Mouse (Mus musculus): ENCODE measurements around the gene Gm47996. TPM values are rescaled to one million over a fixed set of nuclear protein-coding genes. Genes with fewer than 3 reads are reported as not detected.
"Not testable (repeated sequence)": the region's sequence is repeated elsewhere in the genome, so short reads cannot be mapped to it uniquely, and the experiment has no call there.

Gene Gm47996
- total RNA-seq, 2 experiments from 2014 or later, result 1.9 TPM; not detected in 1

GRCm38 (mm10) chr1:151202771-151203170, 7.2 kb upstream of the Gm47996 start:
- ATAC-seq (replicated peaks; ENCODE audit: low FRiP score, poor library complexity, severe bottlenecking), result peak; percentile 31

- ATAC-seq (replicated peaks; ENCODE audit: low FRiP score, poor library complexity, severe bottlenecking), result peak; percentile 73
Observed at GRCm38 (mm10) chr1:151203818-151204217, 6.1 kb upstream of the Gm47996 start, which contains the start of gene 3110040M04Rik. Gene 3110040M04Rik (plus strand): TSS chr1:151204121.

- peak; percentile 44 for ATAC-seq (replicated peaks; ENCODE audit: low FRiP score, poor library complexity, severe bottlenecking)
Observed at GRCm38 (mm10) chr1:151208493-151208892, 1.4 kb upstream of the Gm47996 start.

- not testable (repeated sequence) for ATAC-seq (replicated peaks; ENCODE audit: low FRiP score, poor library complexity, severe bottlenecking)
Observed at GRCm38 (mm10) chr1:151208944-151209343, 987 bp upstream of the Gm47996 start.

GRCm38 (mm10) chr1:151211666-151212065, 1.7 kb downstream of the Gm47996 start:
- ATAC-seq (replicated peaks; ENCODE audit: low FRiP score, poor library complexity, severe bottlenecking), result not testable (repeated sequence)

- ATAC-seq (replicated peaks; ENCODE audit: low FRiP score, poor library complexity, severe bottlenecking), result no peak
Observed at GRCm38 (mm10) chr1:151214862-151215261, 4.9 kb downstream of the Gm47996 start.

GRCm38 (mm10) chr1:151215985-151216384, 6.1 kb downstream of the Gm47996 start:
- no peak for ATAC-seq (replicated peaks; ENCODE audit: low FRiP score, poor library complexity, severe bottlenecking)

GRCm38 (mm10) chr1:151216417-151216816, 6.5 kb downstream of the Gm47996 start:
- ATAC-seq (replicated peaks; ENCODE audit: low FRiP score, poor library complexity, severe bottlenecking), result no peak

GRCm38 (mm10) chr1:151219045-151219444, 9.1 kb downstream of the Gm47996 start:
- no peak for ATAC-seq (replicated peaks; ENCODE audit: low FRiP score, poor library complexity, severe bottlenecking)

- ATAC-seq (replicated peaks; ENCODE audit: low FRiP score, poor library complexity, severe bottlenecking), result no peak
Observed at GRCm38 (mm10) chr1:151220098-151220497, 10.2 kb downstream of the Gm47996 start.

GRCm38 (mm10) chr1:151222561-151223267, 12.8 kb downstream of the Gm47996 start:
- no peak; the same call in 1 of the 2 replicates for ATAC-seq (replicated peaks; ENCODE audit: low FRiP score, poor library complexity, severe bottlenecking)

GRCm38 (mm10) chr1:151223377-151223776, 13.4 kb downstream of the Gm47996 start:
- ATAC-seq (replicated peaks; ENCODE audit: low FRiP score, poor library complexity, severe bottlenecking), result no peak

- no peak for ATAC-seq (replicated peaks; ENCODE audit: low FRiP score, poor library complexity, severe bottlenecking)
Observed at GRCm38 (mm10) chr1:151224536-151224935, 14.6 kb downstream of the Gm47996 start.

- ATAC-seq (replicated peaks; ENCODE audit: low FRiP score, poor library complexity, severe bottlenecking), result no peak
Observed at GRCm38 (mm10) chr1:151227506-151227905, 17.6 kb downstream of the Gm47996 start.

GRCm38 (mm10) chr1:151228320-151228989, 18.5 kb downstream of the Gm47996 start:
- no peak for ATAC-seq (replicated peaks; ENCODE audit: low FRiP score, poor library complexity, severe bottlenecking)

- ATAC-seq (replicated peaks; ENCODE audit: low FRiP score, poor library complexity, severe bottlenecking), result no peak
Observed at GRCm38 (mm10) chr1:151232346-151232745, 22.4 kb downstream of the Gm47996 start.

GRCm38 (mm10) chr1:151233756-151234155, 23.8 kb downstream of the Gm47996 start:
- ATAC-seq (replicated peaks; ENCODE audit: low FRiP score, poor library complexity, severe bottlenecking), result no peak

GRCm38 (mm10) chr1:151235574-151235973, 25.6 kb downstream of the Gm47996 start:
- no peak for ATAC-seq (replicated peaks; ENCODE audit: low FRiP score, poor library complexity, severe bottlenecking)

- ATAC-seq (replicated peaks; ENCODE audit: low FRiP score, poor library complexity, severe bottlenecking), result no peak
Observed at GRCm38 (mm10) chr1:151236141-151236930, 26.4 kb downstream of the Gm47996 start.

GRCm38 (mm10) chr1:151237780-151238179, 27.8 kb downstream of the Gm47996 start:
- ATAC-seq (replicated peaks; ENCODE audit: low FRiP score, poor library complexity, severe bottlenecking), result no peak
